Mouse (Mus musculus): ENCODE measurements around the gene Rnf220. TPM values are rescaled to one million over a fixed set of nuclear protein-coding genes. Genes with fewer than 3 reads are reported as not detected.
A peak's percentile ranks its signal among the peaks of the same experiment; 100 is the strongest.

Rnf220 gene
- polyA plus RNA-seq, 1 experiment from 2014 or later = 73.4 TPM

DNA sequence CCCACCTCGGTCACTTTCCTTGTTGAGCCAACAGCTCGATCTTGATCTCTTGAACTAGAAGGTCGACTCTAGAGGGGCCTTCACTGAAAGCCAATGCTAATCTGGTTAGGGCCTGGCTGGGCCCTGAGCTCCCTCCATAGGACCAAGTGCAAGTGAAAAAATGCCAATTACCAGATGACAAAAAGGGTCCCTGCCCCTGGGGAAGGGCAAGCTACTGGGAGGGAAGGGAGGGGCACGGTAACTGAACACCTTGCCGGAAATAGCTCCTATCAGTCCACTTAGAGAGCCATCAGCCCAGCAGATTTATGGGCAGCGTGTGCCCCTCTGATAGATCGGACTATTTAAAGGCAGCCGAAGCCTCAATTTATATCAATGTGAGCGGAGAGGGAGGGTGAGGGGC, 143.9 kb downstream of the Rnf220 start:
- no peaks in the 10 kb centered on the region for H3K36me3 ChIP-seq (ENCODE audit: control insufficient read depth, insufficient read depth, low read length)
- peaks cover 5% of the 10 kb centered on the region for H3K4me1 ChIP-seq (ENCODE audit: control insufficient read depth, insufficient read depth, low read length)
- H3K27me3 ChIP-seq (ENCODE audit: control insufficient read depth, insufficient read depth, low read length) = peaks cover 27% of the 10 kb centered on the region
- no peak overlapping the region for H3K4me3 ChIP-seq (ENCODE audit: low read depth, low read length)
- no peaks in the 10 kb centered on the region for H3K9me3 ChIP-seq (ENCODE audit: control insufficient read depth, low read length)
- H3K4me2 ChIP-seq (ENCODE audit: low read depth, low read length) = no peak overlapping the region
- no peak overlapping the region for H3K9ac ChIP-seq (replicated peaks; ENCODE audit: low read depth, low read length)
- WGBS = 58% methylated on average over 9 of the region's 9 CpGs
- no peak overlapping the region for H3K27ac ChIP-seq (ENCODE audit: low read depth, low read length)
- ATAC-seq (ENCODE audit: low read depth) = no peak

DNA sequence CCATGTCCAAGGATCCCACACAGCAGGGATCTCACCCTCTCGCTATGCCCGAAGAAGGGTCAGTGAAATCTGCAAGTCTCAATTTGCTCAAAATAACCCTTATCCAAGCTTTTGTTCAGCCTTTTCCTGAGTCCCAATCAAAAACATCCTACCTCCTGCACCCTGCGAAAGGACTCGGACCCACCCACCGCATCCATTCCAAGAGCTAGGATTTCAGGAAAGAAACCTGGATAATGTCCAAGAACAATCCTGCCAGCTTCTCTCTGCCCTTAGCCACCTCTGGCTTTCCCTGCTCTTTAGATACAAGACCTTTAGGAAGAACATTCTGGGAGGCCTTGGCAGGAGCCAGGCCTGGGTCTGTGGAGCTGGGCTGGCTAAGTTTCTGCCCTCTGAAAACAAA, 144.8 kb downstream of the Rnf220 start:
- Histone ChIP-seq H3K4me2 (ENCODE audit: low read depth, low read length) (no peak overlapping the region), H3K4me3 (ENCODE audit: low read depth, low read length) (no peak overlapping the region), H3K27ac (ENCODE audit: low read depth, low read length) (no peak overlapping the region), H3K36me3 (ENCODE audit: control insufficient read depth, insufficient read depth, low read length) (no peaks in the 10 kb centered on the region), H3K4me1 (ENCODE audit: control insufficient read depth, insufficient read depth, low read length) (peaks cover 5% of the 10 kb centered on the region), H3K27me3 (ENCODE audit: control insufficient read depth, insufficient read depth, low read length) (peaks cover 20% of the 10 kb centered on the region; the same call in 1 of the 2 replicates), H3K9ac (replicated peaks; ENCODE audit: low read depth, low read length) (no peak overlapping the region), H3K9me3 (ENCODE audit: control insufficient read depth, low read length) (no peaks in the 10 kb centered on the region)
- ATAC-seq (ENCODE audit: low read depth) = no peak
- 68% methylated on average over 5 of the region's 5 CpGs for WGBS

DNA sequence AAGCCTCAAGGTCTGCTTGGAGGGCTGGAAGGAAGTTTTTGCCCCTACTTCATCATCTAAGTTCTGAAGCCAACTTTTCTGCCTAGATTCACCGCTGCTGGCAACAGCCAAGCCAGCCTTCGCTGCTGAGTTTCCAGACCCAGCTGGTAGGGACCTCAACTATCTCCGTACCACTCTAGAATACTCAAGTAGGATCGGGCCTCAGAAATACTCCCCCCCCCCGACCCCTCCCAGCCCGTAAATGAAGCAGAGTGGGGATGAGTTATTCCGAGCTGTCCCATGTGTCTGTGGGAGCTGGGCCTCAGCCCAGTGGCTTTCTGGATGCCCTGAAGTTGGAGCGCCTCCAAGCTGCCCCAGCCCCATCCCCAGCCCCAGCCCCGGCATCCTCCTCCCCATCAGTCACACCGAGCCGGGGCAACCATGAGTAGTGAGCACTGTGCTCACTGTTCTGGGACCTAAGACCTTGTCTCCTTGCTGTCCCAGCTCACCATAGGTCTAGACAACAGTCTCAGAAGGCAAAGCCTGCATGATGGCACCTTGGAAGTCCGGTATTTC, 146.6 kb downstream of the Rnf220 start:
- no peak overlapping the region for H3K4me3 ChIP-seq (ENCODE audit: low read depth, low read length)
- no peak overlapping the region for H3K9ac ChIP-seq (replicated peaks; ENCODE audit: low read depth, low read length)
- no peak overlapping the region for H3K27ac ChIP-seq (ENCODE audit: low read depth, low read length)
- H3K36me3 ChIP-seq (ENCODE audit: control insufficient read depth, insufficient read depth, low read length) = no peaks in the 10 kb centered on the region
- H3K4me1 ChIP-seq (ENCODE audit: control insufficient read depth, insufficient read depth, low read length) = peaks cover 5% of the 10 kb centered on the region
- H3K4me2 ChIP-seq (ENCODE audit: low read depth, low read length) = no peak overlapping the region
- no peaks in the 10 kb centered on the region for H3K9me3 ChIP-seq (ENCODE audit: control insufficient read depth, low read length)
- ATAC-seq (ENCODE audit: low read depth) = peak; percentile 74; the same call in 1 of the 2 replicates
- H3K27me3 ChIP-seq (ENCODE audit: control insufficient read depth, insufficient read depth, low read length) = peaks cover 17% of the 10 kb centered on the region; the same call in 1 of the 2 replicates
- WGBS = 57% methylated on average over 12 of the region's 12 CpGs

DNA sequence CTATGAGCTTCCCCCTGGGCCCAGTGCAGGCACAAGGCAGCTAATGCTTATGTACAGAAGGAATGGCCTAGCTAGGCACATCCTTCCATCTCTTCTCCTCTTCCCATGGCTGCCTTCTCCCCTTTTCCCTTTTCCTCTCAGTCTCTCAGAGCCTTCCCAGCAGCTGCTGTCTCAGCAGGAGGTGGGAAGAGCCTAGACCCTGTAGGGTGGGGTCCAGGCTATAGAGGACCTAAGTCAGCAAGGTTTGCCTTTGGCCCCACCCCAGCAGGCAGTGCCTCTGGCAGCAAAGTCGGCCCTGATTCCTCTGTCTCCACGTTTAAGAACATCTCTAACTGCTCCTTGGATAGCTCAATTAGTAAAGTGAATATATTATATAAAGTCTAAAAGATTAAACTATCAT, 147.5 kb downstream of the Rnf220 start:
- 29% methylated on average over 2 of the region's 2 CpGs for WGBS

DNA sequence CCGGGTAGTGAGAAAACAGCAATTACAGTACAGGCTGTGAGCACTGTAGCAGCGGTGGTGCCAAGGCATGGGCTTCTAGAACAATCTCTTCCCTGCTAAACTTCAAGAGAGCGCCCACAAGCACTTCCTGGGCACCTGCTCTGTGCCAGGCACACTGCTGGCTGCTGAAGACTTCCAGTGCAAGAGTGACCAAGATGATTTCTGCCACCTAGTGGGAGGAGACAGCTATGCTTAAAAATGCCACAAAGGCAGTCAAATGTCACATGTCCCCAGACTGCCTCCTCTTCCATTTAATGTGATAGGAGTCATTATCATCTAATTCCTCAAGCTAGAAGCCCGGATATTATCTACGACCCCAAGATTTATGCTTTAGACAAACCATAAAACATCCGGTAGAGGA, 150.8 kb downstream of the Rnf220 start:
- 40% methylated on average over 6 of the region's 6 CpGs for WGBS
- ATAC-seq (ENCODE audit: low read depth) = no peak
- Histone ChIP-seq H3K4me2 (ENCODE audit: low read depth, low read length) (no peak overlapping the region), H3K27me3 (ENCODE audit: control insufficient read depth, insufficient read depth, low read length) (peaks cover 16% of the 10 kb centered on the region; the same call in 1 of the 2 replicates), H3K36me3 (ENCODE audit: control insufficient read depth, insufficient read depth, low read length) (no peaks in the 10 kb centered on the region), H3K4me3 (ENCODE audit: low read depth, low read length) (no peak overlapping the region), H3K9me3 (ENCODE audit: control insufficient read depth, low read length) (no peaks in the 10 kb centered on the region), H3K9ac (replicated peaks; ENCODE audit: low read depth, low read length) (no peak overlapping the region), H3K4me1 (ENCODE audit: control insufficient read depth, insufficient read depth, low read length) (peaks cover 5% of the 10 kb centered on the region), H3K27ac (ENCODE audit: low read depth, low read length) (no peak overlapping the region)

More for the DNA sequence above, 147.5 kb downstream of the Rnf220 start:
- Histone ChIP-seq H3K4me2 (ENCODE audit: low read depth, low read length) (no peak overlapping the region), H3K27me3 (ENCODE audit: control insufficient read depth, insufficient read depth, low read length) (peaks cover 14% of the 10 kb centered on the region; the same call in 1 of the 2 replicates), H3K27ac (ENCODE audit: low read depth, low read length) (0 out of 2 replicates have a peak overlapping the region, but pooled peaks have one; percentile 5), H3K4me3 (ENCODE audit: low read depth, low read length) (no peak overlapping the region), H3K36me3 (ENCODE audit: control insufficient read depth, insufficient read depth, low read length) (no peaks in the 10 kb centered on the region), H3K4me1 (ENCODE audit: control insufficient read depth, insufficient read depth, low read length) (peaks cover 5% of the 10 kb centered on the region), H3K9ac (replicated peaks; ENCODE audit: low read depth, low read length) (no peak overlapping the region), H3K9me3 (ENCODE audit: control insufficient read depth, low read length) (no peaks in the 10 kb centered on the region)
- no peak for ATAC-seq (ENCODE audit: low read depth)

DNA sequence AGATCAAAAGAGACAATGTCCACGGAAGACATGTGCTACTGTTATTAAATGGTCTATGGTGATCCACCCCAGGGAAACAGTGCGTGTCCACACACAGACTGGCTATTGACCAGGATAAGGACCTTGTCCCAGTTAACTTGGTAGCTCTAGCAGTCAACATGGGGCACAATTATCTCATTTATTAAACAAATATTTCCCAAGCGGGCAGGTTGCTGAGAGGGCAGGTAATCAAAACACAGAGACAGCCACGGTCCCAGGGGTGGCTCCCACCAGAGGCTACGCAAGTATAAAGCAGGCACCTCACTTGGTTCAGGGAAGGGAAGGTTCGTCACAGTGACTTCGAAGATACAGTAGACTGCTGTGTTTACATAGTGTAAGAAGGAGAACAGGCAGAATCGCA, 153.5 kb downstream of the Rnf220 start:
- 0 out of 2 replicates have a peak, but pooled peaks cover 16% of the 10 kb centered on the region for H3K27me3 ChIP-seq (ENCODE audit: control insufficient read depth, insufficient read depth, low read length)
- H3K27ac ChIP-seq (ENCODE audit: low read depth, low read length) = no peak overlapping the region

DNA sequence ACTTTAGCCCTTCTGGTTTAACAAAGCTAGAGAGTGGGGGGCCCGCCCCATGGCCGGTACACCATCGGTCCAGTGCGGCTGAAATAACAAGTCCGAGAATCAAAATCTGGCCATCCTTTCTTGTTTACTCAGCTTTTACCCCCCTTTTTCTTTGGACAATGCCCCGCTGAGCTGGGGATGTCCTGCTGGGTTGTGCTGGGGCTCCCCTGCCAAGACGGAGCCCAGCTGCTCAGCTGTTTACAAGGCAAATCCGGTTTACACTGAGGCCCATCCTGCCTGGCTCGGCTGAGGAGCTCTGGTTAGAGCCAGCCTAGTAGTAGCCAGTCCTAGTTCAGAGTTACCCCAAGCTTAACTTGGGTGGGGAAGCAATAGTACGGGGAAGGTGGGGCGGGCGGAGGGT, 154.1 kb downstream of the Rnf220 start:
- ATAC-seq (ENCODE audit: low read depth) = peak; percentile 60; the same call in 1 of the 2 replicates
- Histone ChIP-seq H3K9me3 (ENCODE audit: control insufficient read depth, low read length) (no peaks in the 10 kb centered on the region), H3K36me3 (ENCODE audit: control insufficient read depth, insufficient read depth, low read length) (no peaks in the 10 kb centered on the region), H3K4me3 (ENCODE audit: low read depth, low read length) (no peak overlapping the region), H3K4me1 (ENCODE audit: control insufficient read depth, insufficient read depth, low read length) (no peaks in the 10 kb centered on the region), H3K27ac (ENCODE audit: low read depth, low read length) (no peak overlapping the region), H3K9ac (replicated peaks; ENCODE audit: low read depth, low read length) (no peak overlapping the region), H3K27me3 (ENCODE audit: control insufficient read depth, insufficient read depth, low read length) (0 out of 2 replicates have a peak, but pooled peaks cover 19% of the 10 kb centered on the region), H3K4me2 (ENCODE audit: low read depth, low read length) (no peak overlapping the region)
- WGBS = 42% methylated on average over 12 of the region's 12 CpGs

More for the DNA sequence above, 153.5 kb downstream of the Rnf220 start:
- H3K9ac ChIP-seq (replicated peaks; ENCODE audit: low read depth, low read length) = no peak overlapping the region
- no peaks in the 10 kb centered on the region for H3K9me3 ChIP-seq (ENCODE audit: control insufficient read depth, low read length)
- H3K4me1 ChIP-seq (ENCODE audit: control insufficient read depth, insufficient read depth, low read length) = no peaks in the 10 kb centered on the region
- WGBS = 70% methylated on average over 8 of the region's 8 CpGs
- no peak overlapping the region for H3K4me2 ChIP-seq (ENCODE audit: low read depth, low read length)
- H3K36me3 ChIP-seq (ENCODE audit: control insufficient read depth, insufficient read depth, low read length) = no peaks in the 10 kb centered on the region
- H3K4me3 ChIP-seq (ENCODE audit: low read depth, low read length) = no peak overlapping the region
- no peak for ATAC-seq (ENCODE audit: low read depth)

DNA sequence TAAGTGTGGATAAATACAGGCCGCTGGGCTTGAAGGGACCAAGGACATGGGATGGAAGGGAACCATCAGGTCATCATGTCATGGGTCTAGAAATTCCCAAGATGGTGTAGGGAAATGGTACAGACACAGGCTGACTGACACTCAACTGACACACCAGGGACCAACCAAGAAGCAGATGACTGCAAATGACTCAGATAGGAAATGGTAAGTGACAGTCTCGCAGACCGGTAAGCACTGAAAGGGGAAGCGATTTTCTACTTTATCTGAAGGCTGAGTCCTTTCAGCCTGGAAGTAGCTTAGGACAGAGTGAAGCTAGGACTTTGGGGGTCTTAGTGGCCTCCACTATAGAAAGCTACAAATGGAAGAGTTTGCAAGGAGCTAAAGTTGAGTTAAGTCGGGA, 155.6 kb downstream of the Rnf220 start:
- Histone ChIP-seq H3K9ac (replicated peaks; ENCODE audit: low read depth, low read length) (no peak overlapping the region), H3K4me3 (ENCODE audit: low read depth, low read length) (no peak overlapping the region), H3K4me1 (ENCODE audit: control insufficient read depth, insufficient read depth, low read length) (no peaks in the 10 kb centered on the region), H3K27me3 (ENCODE audit: control insufficient read depth, insufficient read depth, low read length) (peaks cover 22% of the 10 kb centered on the region; the same call in 1 of the 2 replicates), H3K9me3 (ENCODE audit: control insufficient read depth, low read length) (no peaks in the 10 kb centered on the region), H3K4me2 (ENCODE audit: low read depth, low read length) (no peak overlapping the region), H3K27ac (ENCODE audit: low read depth, low read length) (no peak overlapping the region), H3K36me3 (ENCODE audit: control insufficient read depth, insufficient read depth, low read length) (no peaks in the 10 kb centered on the region)
- 95% methylated on average over 5 of the region's 5 CpGs for whole genome bisulfite sequencing
- no peak for ATAC-seq (ENCODE audit: low read depth)

DNA sequence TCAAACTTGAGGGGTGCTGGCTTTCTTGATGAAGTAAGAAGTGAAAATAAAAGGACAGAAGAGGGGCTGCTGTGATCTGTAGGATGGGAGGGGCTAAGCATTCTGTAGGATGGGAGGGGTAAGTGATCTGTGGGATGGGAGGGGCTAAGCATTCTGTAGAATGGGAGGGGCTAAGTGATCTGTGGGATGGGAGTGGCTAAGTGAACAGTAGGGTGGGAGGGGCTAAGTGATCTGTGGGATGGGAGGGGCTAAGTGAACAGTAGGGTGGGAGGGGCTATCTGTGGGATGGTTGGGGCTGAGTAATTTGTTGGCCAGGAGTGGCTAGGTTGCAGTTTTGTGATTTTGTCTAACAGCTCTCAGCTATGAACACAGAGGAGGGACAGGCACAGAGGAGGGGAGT, 157.1 kb downstream of the Rnf220 start:
- Histone ChIP-seq H3K27me3 (ENCODE audit: control insufficient read depth, insufficient read depth, low read length) (peaks cover 31% of the 10 kb centered on the region), H3K9ac (replicated peaks; ENCODE audit: low read depth, low read length) (no peak overlapping the region), H3K4me2 (ENCODE audit: low read depth, low read length) (no peak overlapping the region), H3K4me3 (ENCODE audit: low read depth, low read length) (no peak overlapping the region), H3K27ac (ENCODE audit: low read depth, low read length) (no peak overlapping the region), H3K4me1 (ENCODE audit: control insufficient read depth, insufficient read depth, low read length) (no peaks in the 10 kb centered on the region), H3K36me3 (ENCODE audit: control insufficient read depth, insufficient read depth, low read length) (no peaks in the 10 kb centered on the region), H3K9me3 (ENCODE audit: control insufficient read depth, low read length) (no peaks in the 10 kb centered on the region)
- ATAC-seq (ENCODE audit: low read depth) = no peak
